Mouse (Mus musculus): ENCODE data around the gene Gm21970. TPM values are rescaled to one million over a fixed set of nuclear protein-coding genes. Genes with fewer than 3 reads are reported as not detected.

Gene Gm21970
- polyA plus RNA-seq (2017; shearing (Covaris generic)): not detected

- ATAC-seq: no peak
Measured at GRCm38 (mm10) chr16:91391421-91391820, at the start of gene Gm21970. Gm21970 (plus strand) TSS chr16:91391721.

GRCm38 (mm10) chr16:91346491-91346890 lies 45.0 kb upstream of the Gm21970 start:
- ATAC-seq: no peak

- ATAC-seq: no peak
Measured at GRCm38 (mm10) chr16:91347491-91348263, 43.8 kb upstream of the Gm21970 start.

GRCm38 (mm10) chr16:91348264-91348565 lies 43.3 kb upstream of the Gm21970 start:
- ATAC-seq: no peak

- ATAC-seq: no peak
Measured at GRCm38 (mm10) chr16:91348588-91349330, 42.8 kb upstream of the Gm21970 start.

- ATAC-seq: peak; percentile 53
Measured at GRCm38 (mm10) chr16:91352084-91352562, 39.4 kb upstream of the Gm21970 start.

- no peak for ATAC-seq
Measured at GRCm38 (mm10) chr16:91352749-91353148, 38.8 kb upstream of the Gm21970 start.

GRCm38 (mm10) chr16:91353177-91353576 lies 38.3 kb upstream of the Gm21970 start:
- no peak for ATAC-seq

- no peak for ATAC-seq
Measured at GRCm38 (mm10) chr16:91353638-91354037, 37.9 kb upstream of the Gm21970 start.

GRCm38 (mm10) chr16:91354599-91354998 lies 36.9 kb upstream of the Gm21970 start:
- ATAC-seq: no peak

GRCm38 (mm10) chr16:91355160-91355559 lies 36.4 kb upstream of the Gm21970 start:
- ATAC-seq: no peak

- no peak for ATAC-seq
Measured at GRCm38 (mm10) chr16:91356760-91357525, 34.6 kb upstream of the Gm21970 start.

GRCm38 (mm10) chr16:91357526-91357900 lies 34.0 kb upstream of the Gm21970 start:
- no peak for ATAC-seq

- ATAC-seq: peak; percentile 88
Measured at GRCm38 (mm10) chr16:91358555-91358954, 33.0 kb upstream of the Gm21970 start.

- no peak for ATAC-seq
Measured at GRCm38 (mm10) chr16:91359531-91359930, 32.0 kb upstream of the Gm21970 start.

GRCm38 (mm10) chr16:91360162-91360561 lies 31.4 kb upstream of the Gm21970 start:
- ATAC-seq: no peak

GRCm38 (mm10) chr16:91362006-91362405 lies 29.5 kb upstream of the Gm21970 start:
- ATAC-seq: no peak

- no peak for ATAC-seq
Measured at GRCm38 (mm10) chr16:91362616-91363272, 28.8 kb upstream of the Gm21970 start.

- no peak for ATAC-seq
Measured at GRCm38 (mm10) chr16:91363483-91363882, 28.0 kb upstream of the Gm21970 start.

GRCm38 (mm10) chr16:91366567-91366966 lies 25.0 kb upstream of the Gm21970 start:
- ATAC-seq: peak; percentile 95

GRCm38 (mm10) chr16:91367066-91367465 lies 24.5 kb upstream of the Gm21970 start:
- ATAC-seq: peak; percentile 64
